Mouse (Mus musculus): ENCODE measurements around the gene BC049715.

GRCm38 (mm10) chr6:136883431-136883915 is 56.0 kb downstream of the BC049715 start:
- TF ChIP-seq POLR2A (IDR thresholded peaks at IDR 0.05; ENCODE audit: low read depth, low read length) (no peak), CTCF (IDR thresholded peaks at IDR 0.05; ENCODE audit: extremely low read depth, insufficient read length, insufficient replicate concordance, low read depth, low read length) (no peak)
